Comparison of ENCODE assay signal across 9 mouse cellular contexts in genomic region chr12:86983470-86984193, GRCm38 (mm10). TPM values are rescaled to one million over a fixed set of nuclear protein-coding genes. Genes with fewer than 3 reads are reported as not detected.
DNase-seq lines count a peak whose midpoint lies in the region; ATAC-seq and TF ChIP-seq lines count a peak whose summit lies in the region.
"Had no signal": no experiment of that assay in that cellular context is flagged by ENCODE, and none has a peak within 500 bp of the region (broad histone marks: within the 10 kb centered on the region; RNA-seq: fewer than 3 reads in every experiment).

No protein-coding gene starts in this region.

- H3K27ac ChIP-seq in CH12.LX (ENCODE audit: insufficient read depth, low read depth): no peak overlapping the region
- no peak overlapping the region for H3K27ac ChIP-seq in forebrain, embryonic 15.5 days (replicated peaks)
- no peak overlapping the region for H3K27ac ChIP-seq in layer of hippocampus, adult 2 months

- no peaks in the 10 kb centered on the region for H3K36me3 ChIP-seq in CH12.LX (replicated peaks in 1 of 2; ENCODE audit: control insufficient read depth in 1 of 2, insufficient read depth in 1 of 2, low read length in 1 of 2)
- no peaks in the 10 kb centered on the region for H3K36me3 ChIP-seq in forebrain, embryonic 15.5 days

- TF ChIP-seq POLR2A in CH12.LX (IDR thresholded peaks at IDR 0.05; ENCODE audit: low read depth, low read length): no peak

- ATAC-seq in forebrain, embryonic 15.5 days (replicated peaks): peak; percentile 58
- peak; percentile 86 for ATAC-seq in megakaryocyte progenitor cell, adult 5-6 weeks (replicated peaks; ENCODE audit: poor library complexity)

- no peak overlapping the region for H3K9ac ChIP-seq in CH12.LX (ENCODE audit: insufficient read depth, low read depth)
- no peak overlapping the region for H3K9ac ChIP-seq in forebrain, embryonic 15.5 days (replicated peaks)

- no peaks in the 10 kb centered on the region for H3K9me3 ChIP-seq in CH12.LX (replicated peaks; ENCODE audit: low read length)
- no peaks in the 10 kb centered on the region for H3K9me3 ChIP-seq in forebrain, embryonic 15.5 days

- no peak for TF ChIP-seq RAD21 in CH12.LX (IDR thresholded peaks at IDR 0.05; ENCODE audit: low read depth, low read length)

- peaks cover 90% of the 10 kb centered on the region for H3K27me3 ChIP-seq in CH12.LX (replicated peaks)
- peaks cover 25% of the 10 kb centered on the region for H3K27me3 ChIP-seq in forebrain, embryonic 15.5 days

- DNase-seq in CH12.LX (ENCODE audit: extremely low read depth): peak; percentile 51
- DNase-seq in adrenal gland, adult 18-20 months (ENCODE audit: low spot score in 2 of 2): peak; percentile 43 to 58
- DNase-seq in heart, postnatal 4 days: peak; percentile 85
- peak; percentile 51 to 52 for DNase-seq in layer of hippocampus, adult 2 months (ENCODE audit: low spot score in 2 of 2)
- DNase-seq in right cerebral cortex, postnatal 4 days: peak; percentile 73
- no peak for DNase-seq in cerebellum, postnatal 36 days

- no peak for TF ChIP-seq EP300 in CH12.LX (IDR thresholded peaks at IDR 0.05; ENCODE audit: low read length)

- H3K4me3 ChIP-seq in CH12.LX (replicated peaks in 1 of 3; ENCODE audit: low read depth in 2 of 3, low read length in 2 of 3, poor library complexity in 1 of 3): no peak overlapping the region
- H3K4me3 ChIP-seq in forebrain, embryonic 15.5 days: peak overlapping the region; percentile 10
- peak overlapping the region; percentile 15; the same call in 1 of the 2 replicates for H3K4me3 ChIP-seq in layer of hippocampus, adult 2 months

- 1% methylated on average over 28 of the region's 28 CpGs for WGBS in forebrain, embryonic 15.5 days

- in situ Hi-C loops in CH12.LX (cut with MboI; ENCODE audit: low pct_ligation_motif_present, low pct_unique_long_range_greater_than_20kb, low sequenced_read_pairs): no loop called here

- TF ChIP-seq CTCF in CH12.LX (conservative IDR thresholded peaks at IDR 0.05 in 1 of 2, IDR thresholded peaks at IDR 0.05 in 1 of 2; ENCODE audit: low read depth in 2 of 2, low read length in 2 of 2): no peak
- TF ChIP-seq CTCF in layer of hippocampus, adult 2 months (conservative IDR thresholded peaks at IDR 0.05): no peak

- dilution Hi-C loops in CH12.LX (cut with MboI; ENCODE audit: extremely low pct_ligation_motif_present, extremely low pct_unique_long_range_greater_than_20kb, low sequenced_read_pairs): no loop called here

- H3K4me2 ChIP-seq in CH12.LX (ENCODE audit: insufficient read depth, low read depth, poor library complexity, severe bottlenecking): peak overlapping the region; percentile 17; the same call in 1 of the 2 replicates
- H3K4me2 ChIP-seq in forebrain, embryonic 15.5 days (replicated peaks): peak overlapping the region; percentile 38

- no peaks in the 10 kb centered on the region for H3K79me2 ChIP-seq in CH12.LX (replicated peaks; ENCODE audit: control insufficient read depth, extremely low read depth, insufficient read depth, poor library complexity, severe bottlenecking)

- H3K4me1 ChIP-seq in CH12.LX (ENCODE audit: control insufficient read depth in 1 of 2, insufficient read depth in 2 of 2): peaks cover 6 to 8% of the 10 kb centered on the region in 2 experiments
- H3K4me1 ChIP-seq in forebrain, embryonic 15.5 days: peaks cover 15% of the 10 kb centered on the region

TF ChIP-seq in CH12.LX, 34 proteins besides CTCF, POLR2A, EP300 and RAD21:
- 0 out of 2 replicates have a peak, but pooled peaks have one; percentile 51 for TF ChIP-seq CHD2 (IDR thresholded peaks at IDR 0.05; ENCODE audit: low read length)
- TF ChIP-seq ZC3H11A (IDR thresholded peaks at IDR 0.05; ENCODE audit: low read depth, low read length): no peak
- no peak for TF ChIP-seq NELFE (IDR thresholded peaks at IDR 0.05; ENCODE audit: low read depth, low read length)
- 0 out of 2 replicates have a peak, but pooled peaks have one; percentile 40 for TF ChIP-seq SIN3A (IDR thresholded peaks at IDR 0.05; ENCODE audit: low read length)
- TF ChIP-seq TCF12 (IDR thresholded peaks at IDR 0.05; ENCODE audit: low read depth, low read length): no peak
- TF ChIP-seq UBTF (IDR thresholded peaks at IDR 0.05; ENCODE audit: low read depth, low read length): no peak
- TF ChIP-seq MAZ (IDR thresholded peaks at IDR 0.05; ENCODE audit: low read depth, low read length): no peak
- peak; percentile 72 for TF ChIP-seq MXI1 (IDR thresholded peaks at IDR 0.05; ENCODE audit: low read depth, low read length)
- TF ChIP-seq MAX (IDR thresholded peaks at IDR 0.05; ENCODE audit: low read length): no peak
- no peak for TF ChIP-seq SMC3 (IDR thresholded peaks at IDR 0.05; ENCODE audit: low read depth, low read length)

RNA-seq across cellular contexts. Expression of gene Zdhhc22, which starts 6.6 kb away (rescaled TPM):
- total RNA-seq in CH12.LX (2012; rRNA removed) (not detected in 2 replicates), CH12.LX (2014; rRNA removed) (not detected in 2 replicates)
- not detected in 2 replicates for polyA plus RNA-seq in CH12.LX (2012; ENCODE audit: insufficient read length, low read depth)
- 1 to 10 TPM; 1.0 to 2.2 TPM for total RNA-seq in adrenal gland, adult 18-20 months (2021)
- 6.6 and 7.1 TPM in 2 replicates for polyA plus RNA-seq in forebrain, embryonic 15.5 days (2015; fragmentation: Nextera tagmentation; extraction: Ambion mirVana)
- total RNA-seq in heart, postnatal 4 days (2021): not detected
- 1 to 10 TPM; 8.6 to 9.0 TPM for total RNA-seq in layer of hippocampus, adult 2 months (2021)
- total RNA-seq in megakaryocyte progenitor cell, adult 5-6 weeks (2015): not detected in 2 replicates
- not detected in 2 replicates for total RNA-seq in megakaryocyte progenitor cell, adult 5-6 weeks (2017)
- polyA plus RNA-seq: liver, embryonic 16.5 days had no signal

RNA-seq across cellular contexts. Expression of gene Cipc, which starts 36.8 kb away (rescaled TPM):
- total RNA-seq in CH12.LX (2012; rRNA removed): 18.7 and 19.6 TPM in 2 replicates
- 15.7 and 16.7 TPM in 2 replicates for total RNA-seq in CH12.LX (2014; rRNA removed)
- 17.5 and 20.5 TPM in 2 replicates for polyA plus RNA-seq in CH12.LX (2012; ENCODE audit: insufficient read length, low read depth)
- total RNA-seq in adrenal gland, adult 18-20 months (2021): 10 to 100 TPM; 21.8 to 28.5 TPM
- 53.6 and 55.3 TPM in 2 replicates for polyA plus RNA-seq in forebrain, embryonic 15.5 days (2015; fragmentation: Nextera tagmentation; extraction: Ambion mirVana)
- total RNA-seq in heart, postnatal 4 days (2021): 10 to 100 TPM; 34.1 to 39.3 TPM
- total RNA-seq in layer of hippocampus, adult 2 months (2021): 10 to 100 TPM; 73.4 to 83.6 TPM
- total RNA-seq in megakaryocyte progenitor cell, adult 5-6 weeks (2015): 16.7 and 22.0 TPM in 2 replicates
- total RNA-seq in megakaryocyte progenitor cell, adult 5-6 weeks (2017): 17.6 and 23.7 TPM in 2 replicates

RNA-seq across cellular contexts. Expression of gene Tmem63c, which starts 37.5 kb away (rescaled TPM):
- 0.04 and 0.08 TPM in 2 replicates for total RNA-seq in CH12.LX (2012; rRNA removed)
- total RNA-seq in CH12.LX (2014; rRNA removed): 0.11 and 0.23 TPM in 2 replicates
- polyA plus RNA-seq in CH12.LX (2012; ENCODE audit: insufficient read length, low read depth): 0.34 and 0.53 TPM in 2 replicates
- total RNA-seq in adrenal gland, adult 18-20 months (2021): 1 to 10 TPM; 1.6 TPM
- 5.7 and 7.0 TPM in 2 replicates for polyA plus RNA-seq in forebrain, embryonic 15.5 days (2015; fragmentation: Nextera tagmentation; extraction: Ambion mirVana)
- total RNA-seq in heart, postnatal 4 days (2021): under 1 TPM; 0.18 to 0.50 TPM
- 10 to 100 TPM; 38.1 to 39.3 TPM for total RNA-seq in layer of hippocampus, adult 2 months (2021)
- total RNA-seq in megakaryocyte progenitor cell, adult 5-6 weeks (2015): not detected in 2 replicates
- not detected in 2 replicates for total RNA-seq in megakaryocyte progenitor cell, adult 5-6 weeks (2017)
- polyA plus RNA-seq: liver, embryonic 16.5 days had no signal

Comparison
In these comparisons a context has a peak if more than half of its experiments do, and no peak if none do; other contexts are left out.
1. DNase-seq: peak in CH12.LX (single experiment), adrenal gland, adult 18-20 months (2 of 2), heart, postnatal 4 days (single experiment), layer of hippocampus, adult 2 months (2 of 2) and right cerebral cortex, postnatal 4 days (single experiment); none in cerebellum, postnatal 36 days (0 of 2).
2. H3K4me3 ChIP-seq: peak in forebrain, embryonic 15.5 days (single experiment) and layer of hippocampus, adult 2 months (single experiment); none in CH12.LX (0 of 3).
3. RNA of gene Tmem63c, which starts 37.5 kb away (total RNA-seq): 38.1 to 39.3 TPM in layer of hippocampus, adult 2 months; 1.6 TPM in adrenal gland, adult 18-20 months, 0.18 to 0.50 TPM in heart, postnatal 4 days, 0.04 to 0.23 TPM in CH12.LX and not detected in megakaryocyte progenitor cell, adult 5-6 weeks; every median in the first group is over 10 times any median in the second.